Mouse (Mus musculus) heart, embryonic 16.5 days (tissue): Measurements from ENCODE around the gene Vipr1. TPM values are rescaled to one million over a fixed set of nuclear protein-coding genes. Genes with fewer than 3 reads are reported as not detected.
A peak's percentile ranks its signal among the peaks of the same experiment; 100 is the strongest.

ENCODE experiments used
- ATAC-seq: fragments of 200-750 bp; cut with Nextera tagmentation; replicated peaks from 2 replicates; pipeline ENCODE4 v1.8.0; 2017; ENCODE audit warnings: moderate number of reproducible peaks; ENCODE audit not compliant: insufficient read depth, low FRiP score; ENCODE audit errors: extremely low read depth
- H3K27ac ChIP-seq: fragments of 300-500 bp; sonication (generic); 2 replicates; pipeline ENCODE4 v1.5.1; 2014; ENCODE audit warnings: mild to moderate bottlenecking, low read length, control low read depth, moderate library complexity
- H3K27me3 ChIP-seq: fragments of 300-500 bp; sonication (generic); 2 replicates; pipeline ENCODE4 v1.6.1; 2014; ENCODE audit warnings: low read length, mixed read lengths; ENCODE audit not compliant: control insufficient read depth, insufficient read depth
- H3K36me3 ChIP-seq: fragments of 300-500 bp; sonication (generic); 2 replicates; pipeline ENCODE4 v1.6.1; 2014; ENCODE audit not compliant: control insufficient read depth, insufficient read depth
- H3K4me1 ChIP-seq: fragments of 300-500 bp; sonication (generic); 2 replicates; pipeline ENCODE4 v1.6.1; 2014; ENCODE audit warnings: low read length, mixed read lengths; ENCODE audit not compliant: control insufficient read depth, insufficient read depth
- H3K4me2 ChIP-seq: fragments of 300-500 bp; sonication (generic); 2 replicates; pipeline ENCODE4 v1.6.1; 2014; ENCODE audit warnings: low read depth, mild to moderate bottlenecking, control low read depth, low read length
- H3K4me3 ChIP-seq: fragments of 300-500 bp; sonication (generic); 2 replicates; pipeline ENCODE4 v1.5.1; 2014; ENCODE audit warnings: mild to moderate bottlenecking, control low read depth, low read length
- H3K9ac ChIP-seq: fragments of 300-500 bp; sonication (generic); 2 replicates; pipeline ENCODE4 v1.6.1; 2014; ENCODE audit warnings: low read length, control low read depth
- H3K9me3 ChIP-seq: fragments of 300-500 bp; sonication (generic); replicated peaks from 2 replicates; pipeline ENCODE4 v1.6.1; 2016; ENCODE audit warnings: low read length; ENCODE audit not compliant: control insufficient read depth
- WGBS: fragments of 180-500 bp; shearing (Covaris S2); extraction: QIAGEN DNeasy Blood & Tissue Kit; methylation state at CpG from one replicate; pipeline ENCODE4 v1.1.7; 2014; 5-methylcytosine and 5-hydroxymethylcytosine counted together
- polyA plus RNA-seq: library from polyadenylated mRNA; unstranded; fragments of >200 nt; fragmentation: Nextera tagmentation; extraction: Ambion mirVana; gene quantifications from 2 replicates; pipeline ENCODE4 v1.2.1, GENCODE M21; 2015

Gene Vipr1
- polyA plus RNA-seq, 1 experiment from 2014 or later = 0.22 TPM

GRCm38 (mm10) chr9:121710584-121710975 is 68.1 kb downstream of the Vipr1 start:
- Histone ChIP-seq H3K4me3 (peak overlapping the region; percentile 96), H3K4me2 (peak overlapping the region; percentile 68), H3K27ac (peak overlapping the region; percentile 99), H3K27me3 (no peaks in the 10 kb centered on the region), H3K36me3 (peaks cover 16% of the 10 kb centered on the region), H3K4me1 (peaks cover 20% of the 10 kb centered on the region), H3K9me3 (no peaks in the 10 kb centered on the region), H3K9ac (peak overlapping the region; percentile 97)
- ATAC-seq = peak; percentile 35
- WGBS = 0% methylated on average over 18 of the region's 18 CpGs

DNA sequence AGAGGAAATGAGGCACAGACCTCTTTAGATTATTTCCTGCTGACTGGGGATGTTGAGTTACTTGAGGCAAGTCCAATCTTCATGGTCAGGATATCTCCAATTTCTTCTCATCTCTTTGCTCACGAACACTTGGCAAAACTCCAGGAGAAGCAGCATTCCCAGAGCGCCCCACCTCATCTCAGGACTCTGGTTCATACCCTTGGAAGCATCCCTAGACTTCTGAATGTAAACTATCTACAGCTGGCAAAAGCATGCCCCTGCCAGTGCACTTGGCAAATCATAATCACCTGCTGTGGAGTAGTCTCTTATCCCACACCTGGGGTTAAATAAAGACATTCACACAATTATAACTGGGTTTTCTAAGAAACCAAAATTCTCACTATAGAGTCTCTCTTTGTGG is 74.5 kb downstream of the Vipr1 start:
- WGBS = 71% methylated on average over 2 of the region's 2 CpGs
- Histone ChIP-seq H3K9ac (no peak overlapping the region), H3K27ac (no peak overlapping the region), H3K4me1 (peaks cover 13% of the 10 kb centered on the region), H3K4me2 (no peak overlapping the region), H3K4me3 (no peak overlapping the region), H3K36me3 (peaks cover 20% of the 10 kb centered on the region), H3K27me3 (no peaks in the 10 kb centered on the region), H3K9me3 (peaks cover 4% of the 10 kb centered on the region; the same call in 1 of the 2 replicates)
- no peak for ATAC-seq

DNA sequence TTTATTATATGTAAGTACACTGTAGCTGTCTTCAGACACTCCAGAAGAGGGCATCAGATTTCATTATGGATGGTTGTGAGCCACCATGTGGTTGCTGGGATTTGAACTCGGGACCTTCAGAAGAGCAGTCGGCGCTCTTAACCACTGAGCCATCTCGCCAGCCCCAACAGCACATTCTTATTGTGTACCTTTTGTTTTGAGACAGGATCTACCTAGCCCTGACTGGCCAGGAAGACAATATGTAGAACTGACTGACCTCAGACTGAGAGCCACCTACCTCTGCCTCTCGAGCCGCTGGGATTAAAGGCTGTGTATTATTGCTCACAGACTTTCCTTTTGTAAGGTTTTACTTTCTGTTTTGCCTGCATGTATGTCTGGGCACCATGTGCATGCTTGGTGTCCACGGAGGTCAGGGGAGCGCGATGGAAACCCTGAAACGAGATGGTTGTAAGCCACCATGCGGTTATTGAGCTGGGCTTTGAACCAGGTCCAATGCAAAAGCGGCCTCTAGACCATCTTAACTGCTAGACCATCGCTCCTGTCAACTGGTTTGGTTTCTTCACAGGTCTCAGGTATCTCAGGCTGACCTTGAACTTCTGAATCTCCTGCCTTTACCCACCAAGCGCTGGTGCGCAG is 75.7 kb downstream of the Vipr1 start:
- H3K36me3 ChIP-seq = peaks cover 11% of the 10 kb centered on the region; the same call in 1 of the 2 replicates
- peak overlapping the region; percentile 74 for H3K4me2 ChIP-seq
- H3K4me3 ChIP-seq = peak overlapping the region; percentile 93
- WGBS = 70% methylated on average over 15 of the region's 15 CpGs
- H3K9me3 ChIP-seq = peaks cover 4% of the 10 kb centered on the region; the same call in 1 of the 2 replicates
- H3K9ac ChIP-seq = peak overlapping the region; percentile 78
- H3K4me1 ChIP-seq = peaks cover 12% of the 10 kb centered on the region
- ATAC-seq = no peak
- peak overlapping the region; percentile 96 for H3K27ac ChIP-seq
- no peaks in the 10 kb centered on the region for H3K27me3 ChIP-seq

GRCm38 (mm10) chr9:121718792-121719318 is 76.3 kb downstream of the Vipr1 start, which contains the start of gene Nktr:
Nktr (plus strand) TSS chr9:121719169.
- Histone ChIP-seq H3K27me3 (no peaks in the 10 kb centered on the region), H3K36me3 (peaks cover 5% of the 10 kb centered on the region; the same call in 1 of the 2 replicates), H3K27ac (peak within 1 kb of the TSS; percentile 96), H3K4me1 (peaks cover 14% of the 10 kb centered on the region), H3K9ac (peak within 1 kb of the TSS; percentile 98), H3K9me3 (peaks cover 4% of the 10 kb centered on the region; the same call in 1 of the 2 replicates), H3K4me3 (peak within 1 kb of the TSS; percentile 93), H3K4me2 (peak within 1 kb of the TSS; percentile 83)
- under 1% methylated on average over 60 of the region's 61 CpGs for WGBS
- peak; percentile 99 for ATAC-seq

GRCm38 (mm10) chr9:121719347-121720331 is 77.1 kb downstream of the Vipr1 start:
- 1% methylated on average over 75 of the region's 87 CpGs for WGBS
- peak overlapping the region; percentile 93 for H3K4me3 ChIP-seq
- H3K36me3 ChIP-seq = 0 out of 2 replicates have a peak, but pooled peaks cover 4% of the 10 kb centered on the region
- H3K9ac ChIP-seq = peak overlapping the region; percentile 98
- peak overlapping the region; percentile 96 for H3K27ac ChIP-seq
- peaks cover 14% of the 10 kb centered on the region for H3K4me1 ChIP-seq
- H3K4me2 ChIP-seq = peak overlapping the region; percentile 83
- ATAC-seq = peak; percentile 39
- peaks cover 4% of the 10 kb centered on the region; the same call in 1 of the 2 replicates for H3K9me3 ChIP-seq
- no peaks in the 10 kb centered on the region for H3K27me3 ChIP-seq

Other genes with a start within 250 kb of the Vipr1 start
- 0.35 and 0.64 TPM in 2 replicates for gene Cck, start 147.0 kb upstream of the Vipr1 start, polyA plus RNA-seq
- gene Lyzl4, start 620 bp upstream of the Vipr1 start, polyA plus RNA-seq = 0.29 TPM in 1 of 2 replicates, not detected in the other
- 5.3 and 5.4 TPM in 2 replicates for gene Sec22c, start 62.8 kb downstream of the Vipr1 start, polyA plus RNA-seq
- 172 and 177 TPM in 2 replicates for gene Ss18l2, start 67.6 kb downstream of the Vipr1 start, polyA plus RNA-seq
- 42.5 and 45.3 TPM in 2 replicates for gene Nktr, start 76.5 kb downstream of the Vipr1 start, polyA plus RNA-seq
- gene Zfp651, start 116.6 kb downstream of the Vipr1 start, polyA plus RNA-seq = 15.8 and 21.3 TPM in 2 replicates
- 6.5 and 6.8 TPM in 2 replicates for gene Klhl40, start 134.9 kb downstream of the Vipr1 start, polyA plus RNA-seq
- gene Hhatl, start 149.8 kb downstream of the Vipr1 start, polyA plus RNA-seq = 23.8 and 25.3 TPM in 2 replicates
- gene Ccdc13, start 196.7 kb downstream of the Vipr1 start, polyA plus RNA-seq = 0.34 and 0.42 TPM in 2 replicates
- gene Higd1a, start 215.6 kb downstream of the Vipr1 start, polyA plus RNA-seq = 214 and 262 TPM in 2 replicates